Mouse (Mus musculus): Measurements from ENCODE around the gene Sdk2. TPM values are rescaled to one million over a fixed set of nuclear protein-coding genes. Genes with fewer than 3 reads are reported as not detected.

Gene Sdk2
- polyA plus RNA-seq, 1 experiment from 2014 or later: 2.2 TPM

DNA sequence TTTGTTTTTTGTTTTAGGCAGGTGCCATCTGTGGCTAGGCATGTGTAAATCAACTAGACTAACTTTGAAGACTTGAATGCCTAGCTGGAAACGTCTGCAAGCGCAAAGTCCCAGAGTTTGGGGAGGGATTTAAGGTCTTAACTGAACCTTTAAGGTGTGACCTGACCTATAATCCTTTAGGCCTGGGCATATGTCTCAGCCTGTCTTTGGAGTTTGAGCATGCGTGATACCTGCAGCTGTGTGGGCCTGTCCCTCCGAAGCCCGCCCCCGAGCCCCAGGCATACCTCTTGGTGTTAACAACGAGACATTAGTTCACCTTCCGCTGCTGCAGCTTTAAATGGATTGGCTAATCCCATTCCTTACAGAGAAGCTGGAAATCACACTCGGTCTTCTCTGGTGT, 312.0 kb downstream of the Sdk2 start:
- H3K4me1 ChIP-seq (replicated peaks; ENCODE audit: control insufficient read depth, insufficient read depth, low read length): peaks cover 11% of the 10 kb centered on the region
- no peak for ATAC-seq

DNA sequence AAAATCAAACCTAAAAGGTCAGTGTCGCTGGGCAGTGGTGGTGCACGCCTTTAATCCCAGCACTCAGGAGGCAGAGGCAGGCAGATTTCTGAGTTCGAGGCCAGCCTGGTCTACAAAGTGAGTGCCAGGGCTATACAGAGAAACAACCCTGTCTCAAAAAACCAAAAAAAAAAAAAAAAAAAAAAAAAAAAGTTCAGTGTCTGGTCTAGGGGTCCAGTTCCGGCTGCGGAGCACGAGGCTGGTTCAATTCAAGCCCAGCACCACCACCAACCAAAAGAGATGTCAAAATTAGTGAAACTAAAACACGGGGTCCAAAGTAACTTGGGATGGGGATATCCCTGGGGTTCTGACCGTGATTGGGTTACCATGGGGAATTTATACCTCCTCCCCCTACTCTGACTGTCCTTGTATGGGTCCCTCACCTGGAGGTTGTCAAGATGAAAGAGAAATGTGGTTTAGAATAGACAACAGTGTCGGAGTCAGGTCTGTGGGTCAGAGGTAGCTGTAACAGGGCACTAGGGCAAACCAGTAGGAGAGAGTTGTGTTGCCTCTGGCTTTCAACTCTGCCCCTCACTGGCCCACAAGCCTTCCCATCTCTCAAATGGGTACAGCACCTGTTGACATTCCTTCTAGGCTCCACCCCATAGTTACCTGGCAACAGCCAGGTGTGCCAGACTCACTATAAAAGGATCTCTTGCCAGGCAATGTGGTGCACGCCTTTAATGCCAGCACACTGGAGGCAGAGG, 314.0 kb downstream of the Sdk2 start:
- peaks cover 31% of the 10 kb centered on the region for H3K4me1 ChIP-seq (replicated peaks; ENCODE audit: control insufficient read depth, insufficient read depth, low read length)
- ATAC-seq: no peak
- H3K9ac ChIP-seq (replicated peaks; ENCODE audit: low read depth, low read length): no peak overlapping the region
- H3K27ac ChIP-seq (ENCODE audit: low read length): no peak overlapping the region
- H3K4me3 ChIP-seq (replicated peaks; ENCODE audit: low read length): no peak overlapping the region
- no peaks in the 10 kb centered on the region for H3K27me3 ChIP-seq (replicated peaks; ENCODE audit: control insufficient read depth, insufficient read depth, low read length)
- no peak overlapping the region for H3K4me2 ChIP-seq (ENCODE audit: low read length)
- H3K9me3 ChIP-seq (ENCODE audit: control insufficient read depth, low read length): no peaks in the 10 kb centered on the region
- H3K36me3 ChIP-seq (ENCODE audit: control insufficient read depth, insufficient read depth): no peaks in the 10 kb centered on the region
- 96% methylated on average over 10 of the region's 10 CpGs for WGBS

More for the DNA sequence above, 312.0 kb downstream of the Sdk2 start:
- no peak overlapping the region for H3K4me2 ChIP-seq (ENCODE audit: low read length)
- H3K9me3 ChIP-seq (ENCODE audit: control insufficient read depth, low read length): no peaks in the 10 kb centered on the region
- no peak overlapping the region for H3K9ac ChIP-seq (replicated peaks; ENCODE audit: low read depth, low read length)
- H3K27ac ChIP-seq (ENCODE audit: low read length): no peak overlapping the region
- WGBS: 34% methylated on average over 9 of the region's 9 CpGs
- H3K4me3 ChIP-seq (replicated peaks; ENCODE audit: low read length): no peak overlapping the region
- H3K27me3 ChIP-seq (replicated peaks; ENCODE audit: control insufficient read depth, insufficient read depth, low read length): no peaks in the 10 kb centered on the region
- H3K36me3 ChIP-seq (ENCODE audit: control insufficient read depth, insufficient read depth): no peaks in the 10 kb centered on the region

DNA sequence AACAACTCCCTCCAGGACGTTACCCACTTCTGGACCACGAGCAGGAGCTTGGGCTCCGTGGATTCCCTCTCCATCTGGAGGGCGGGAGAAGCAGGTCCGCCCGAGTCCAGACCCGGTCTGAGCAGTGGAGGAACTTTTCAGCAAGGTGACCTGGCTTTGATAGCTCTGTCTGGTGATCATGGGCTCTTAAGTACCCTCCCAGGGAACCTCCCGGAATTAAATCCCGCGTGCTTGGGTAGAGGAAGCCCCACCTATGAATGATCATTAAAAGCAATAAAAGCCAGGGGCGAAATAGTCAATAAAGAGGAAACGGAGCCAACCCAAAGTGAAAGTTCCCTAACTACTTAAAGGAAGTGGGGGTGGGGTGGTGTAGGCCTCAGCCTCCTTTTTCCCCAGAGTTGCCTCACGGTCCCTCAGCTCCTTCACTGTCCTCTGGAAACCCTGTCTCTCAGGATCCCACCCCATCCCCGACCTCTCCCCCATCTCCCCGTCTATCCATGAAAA, 314.6 kb downstream of the Sdk2 start:
- WGBS: 26% methylated on average over 15 of the region's 15 CpGs
- ATAC-seq: no peak; the same call in 1 of the 2 replicates

DNA sequence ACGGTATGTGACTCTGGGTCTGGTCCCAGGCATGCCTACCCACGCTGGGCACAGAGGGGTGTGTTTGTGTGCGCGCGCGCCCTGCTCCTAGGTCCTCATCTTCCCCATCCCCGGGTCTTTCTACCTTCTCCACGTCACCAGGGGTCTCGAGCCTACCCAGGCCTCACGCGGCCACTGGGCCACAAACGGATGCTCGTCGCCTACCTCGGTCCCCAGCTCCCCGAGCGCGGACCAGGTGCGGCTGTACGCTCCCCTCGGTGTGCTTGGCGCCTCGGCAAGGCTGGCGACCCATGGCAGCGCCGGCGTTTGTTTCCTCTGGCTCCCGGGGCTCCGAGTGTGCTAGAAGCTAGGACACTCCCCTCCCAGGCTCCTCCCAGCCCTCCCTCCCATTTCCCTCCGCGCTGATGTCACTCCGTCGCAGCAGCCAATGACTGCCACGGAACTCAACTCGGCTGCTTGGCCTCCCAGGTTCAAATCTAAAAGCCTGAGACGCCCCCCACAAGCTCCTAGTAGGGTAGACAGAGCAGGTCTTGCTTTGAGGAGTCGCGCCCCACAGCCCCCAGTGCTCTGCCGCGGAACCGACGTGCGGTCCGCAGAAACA, 315.3 kb downstream of the Sdk2 start, which contains the start of gene Cdc42ep4:
Gene Cdc42ep4, minus strand, starts transcription at position 398 of the 601 bp plus-strand sequence.
- peak; percentile 93 for ATAC-seq
- peak within 1 kb of the TSS; percentile 70 for H3K4me3 ChIP-seq (replicated peaks; ENCODE audit: low read length)
- WGBS: under 1% methylated on average over 42 of the region's 44 CpGs
- no peaks in the 10 kb centered on the region for H3K9me3 ChIP-seq (ENCODE audit: control insufficient read depth, low read length)
- peak within 1 kb of the TSS; percentile 68 for H3K4me2 ChIP-seq (ENCODE audit: low read length)
- peak within 1 kb of the TSS; percentile 96 for H3K27ac ChIP-seq (ENCODE audit: low read length)
- H3K9ac ChIP-seq (replicated peaks; ENCODE audit: low read depth, low read length): peak within 1 kb of the TSS; percentile 95
- H3K36me3 ChIP-seq (ENCODE audit: control insufficient read depth, insufficient read depth): no peaks in the 10 kb centered on the region
- peaks cover 41% of the 10 kb centered on the region for H3K4me1 ChIP-seq (replicated peaks; ENCODE audit: control insufficient read depth, insufficient read depth, low read length)
- H3K27me3 ChIP-seq (replicated peaks; ENCODE audit: control insufficient read depth, insufficient read depth, low read length): no peaks in the 10 kb centered on the region

More for the DNA sequence above, 314.6 kb downstream of the Sdk2 start:
- Histone ChIP-seq H3K27me3 (replicated peaks; ENCODE audit: control insufficient read depth, insufficient read depth, low read length) (no peaks in the 10 kb centered on the region), H3K27ac (ENCODE audit: low read length) (peak overlapping the region; percentile 96; the same call in 1 of the 2 replicates), H3K9me3 (ENCODE audit: control insufficient read depth, low read length) (no peaks in the 10 kb centered on the region), H3K4me1 (replicated peaks; ENCODE audit: control insufficient read depth, insufficient read depth, low read length) (peaks cover 37% of the 10 kb centered on the region), H3K4me3 (replicated peaks; ENCODE audit: low read length) (peak overlapping the region; percentile 70), H3K36me3 (ENCODE audit: control insufficient read depth, insufficient read depth) (no peaks in the 10 kb centered on the region), H3K4me2 (ENCODE audit: low read length) (peak overlapping the region; percentile 68), H3K9ac (replicated peaks; ENCODE audit: low read depth, low read length) (peak overlapping the region; percentile 95)

DNA sequence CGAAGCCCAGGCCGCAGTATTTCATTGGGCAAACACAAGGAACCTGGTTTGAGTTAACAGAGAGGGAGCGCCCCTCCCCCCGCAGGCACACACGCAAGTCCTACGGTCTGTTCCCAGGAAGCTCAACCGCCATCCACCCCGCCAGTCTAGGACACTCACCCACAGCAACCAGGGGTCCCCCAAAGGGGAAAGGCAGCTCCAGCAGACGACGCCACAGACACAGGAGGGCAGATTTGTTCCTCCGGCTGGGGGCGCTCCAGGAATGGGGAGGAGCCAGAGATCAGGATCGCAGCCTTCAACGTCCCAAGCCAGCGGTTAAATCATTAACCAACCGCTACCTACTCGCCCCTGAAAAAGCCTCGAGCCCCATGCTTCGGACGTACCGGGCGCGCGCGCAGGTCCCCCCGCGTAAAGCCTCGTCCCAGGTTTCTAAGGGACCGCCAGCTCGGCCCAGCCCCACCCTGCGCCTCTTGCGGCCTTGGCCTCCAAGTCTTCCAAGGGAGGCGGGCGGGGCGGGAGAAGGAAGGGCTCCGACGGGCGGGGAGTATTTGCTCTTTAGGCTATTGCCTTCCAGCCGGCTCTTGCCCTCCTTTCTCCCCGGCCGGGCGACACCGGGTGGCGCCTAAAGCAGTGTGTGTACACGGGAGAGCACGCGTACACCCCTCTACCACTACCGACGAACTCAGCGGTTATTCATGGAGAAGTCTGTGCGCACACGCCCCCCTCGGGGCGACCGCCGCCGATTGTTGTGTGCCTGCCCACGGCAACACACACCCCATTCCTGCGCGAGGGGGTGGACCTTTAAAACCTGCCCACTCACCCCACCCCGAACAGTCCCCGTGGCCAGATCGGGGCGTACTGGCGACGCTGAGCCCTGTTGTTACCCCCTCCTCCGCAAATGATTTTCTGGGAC, 316.0 kb downstream of the Sdk2 start:
- Histone ChIP-seq H3K4me2 (ENCODE audit: low read length) (peak overlapping the region; percentile 68), H3K4me1 (replicated peaks; ENCODE audit: control insufficient read depth, insufficient read depth, low read length) (peaks cover 41% of the 10 kb centered on the region), H3K27ac (ENCODE audit: low read length) (peak overlapping the region; percentile 96), H3K9me3 (ENCODE audit: control insufficient read depth, low read length) (no peaks in the 10 kb centered on the region), H3K27me3 (replicated peaks; ENCODE audit: control insufficient read depth, insufficient read depth, low read length) (no peaks in the 10 kb centered on the region), H3K4me3 (replicated peaks; ENCODE audit: low read length) (peak overlapping the region; percentile 70), H3K9ac (replicated peaks; ENCODE audit: low read depth, low read length) (peak overlapping the region; percentile 95), H3K36me3 (ENCODE audit: control insufficient read depth, insufficient read depth) (no peaks in the 10 kb centered on the region)
- WGBS: under 1% methylated on average over 67 of the region's 67 CpGs
- ATAC-seq: peak; percentile 52

DNA sequence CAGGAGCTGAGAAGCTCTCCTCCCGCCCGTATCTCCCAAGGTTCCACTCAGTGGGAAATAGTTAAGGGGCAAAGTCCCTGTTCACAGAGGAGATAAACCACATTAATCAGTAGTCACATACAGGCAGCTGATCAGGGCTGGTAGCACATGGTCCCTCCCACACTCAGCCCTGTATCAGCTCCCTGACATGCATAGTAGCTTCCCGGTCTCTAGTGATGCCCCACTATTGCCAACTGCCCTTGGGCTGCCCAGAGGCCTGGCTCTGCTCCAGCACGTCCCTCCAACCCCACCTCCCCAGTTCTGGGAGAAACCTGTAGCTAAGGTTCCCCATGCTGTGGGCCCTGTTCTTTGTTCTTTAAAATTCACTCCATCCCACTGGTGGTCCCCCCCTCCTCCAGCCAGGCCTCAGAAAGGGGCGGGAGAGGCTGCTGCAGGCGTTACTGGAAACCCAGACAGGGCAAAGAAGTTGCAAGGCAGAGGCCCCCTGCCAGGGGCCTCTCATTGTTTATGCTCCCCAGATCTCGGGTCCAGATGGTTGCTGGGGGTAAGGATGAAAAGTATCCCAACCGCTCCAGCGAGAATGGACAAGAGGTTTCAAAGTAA, 317.0 kb downstream of the Sdk2 start:
- Histone ChIP-seq H3K27me3 (replicated peaks; ENCODE audit: control insufficient read depth, insufficient read depth, low read length) (no peaks in the 10 kb centered on the region), H3K36me3 (ENCODE audit: control insufficient read depth, insufficient read depth) (no peaks in the 10 kb centered on the region), H3K27ac (ENCODE audit: low read length) (peak overlapping the region; percentile 96), H3K4me1 (replicated peaks; ENCODE audit: control insufficient read depth, insufficient read depth, low read length) (peaks cover 41% of the 10 kb centered on the region), H3K9me3 (ENCODE audit: control insufficient read depth, low read length) (no peaks in the 10 kb centered on the region), H3K9ac (replicated peaks; ENCODE audit: low read depth, low read length) (peak overlapping the region; percentile 95), H3K4me2 (ENCODE audit: low read length) (peak overlapping the region; percentile 68), H3K4me3 (replicated peaks; ENCODE audit: low read length) (peak overlapping the region; percentile 70)
- peak; percentile 16; the same call in 1 of the 2 replicates for ATAC-seq
- 0% methylated on average over 9 of the region's 9 CpGs for WGBS

DNA sequence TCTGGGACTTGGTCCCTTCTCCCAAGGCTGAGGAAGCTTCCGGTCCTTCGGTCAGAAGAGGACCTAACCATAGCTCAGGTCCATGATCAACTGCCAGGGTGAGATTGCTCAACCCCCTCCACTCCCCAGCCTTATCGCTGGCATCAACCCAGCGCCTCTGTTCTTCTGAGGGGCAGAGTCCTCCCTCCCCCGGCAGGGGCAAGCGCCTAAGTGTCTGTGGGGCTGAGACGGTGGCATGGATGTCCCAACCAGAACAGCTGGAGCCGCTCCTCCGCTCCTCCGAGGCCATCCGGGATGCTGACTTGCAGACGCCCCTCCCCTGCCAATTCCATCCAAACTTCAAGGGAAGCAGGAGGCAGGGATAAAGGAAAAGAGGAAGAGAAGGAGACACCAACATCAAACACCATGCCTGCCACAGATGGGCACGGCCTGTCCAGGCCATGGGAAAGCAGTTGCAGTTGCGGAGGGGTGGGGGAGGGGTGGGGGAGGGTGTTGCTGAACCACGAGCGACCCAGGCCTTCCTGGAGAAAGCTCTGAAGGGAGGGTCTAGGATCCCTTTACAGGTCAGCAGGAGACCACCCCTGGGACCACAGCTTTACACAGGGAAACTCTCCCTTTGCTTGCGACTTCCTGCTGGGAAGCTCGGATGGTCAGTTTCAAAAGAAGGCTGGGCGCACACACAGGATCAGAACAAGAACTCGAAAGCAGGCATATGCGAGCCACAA, 317.9 kb downstream of the Sdk2 start:
- peak overlapping the region; percentile 70 for H3K4me3 ChIP-seq (replicated peaks; ENCODE audit: low read length)
- peak overlapping the region; percentile 95 for H3K9ac ChIP-seq (replicated peaks; ENCODE audit: low read depth, low read length)
- H3K9me3 ChIP-seq (ENCODE audit: control insufficient read depth, low read length): no peaks in the 10 kb centered on the region
- H3K4me2 ChIP-seq (ENCODE audit: low read length): peak overlapping the region; percentile 68
- no peak overlapping the region for H3K27ac ChIP-seq (ENCODE audit: low read length)
- ATAC-seq: no peak
- no peaks in the 10 kb centered on the region for H3K36me3 ChIP-seq (ENCODE audit: control insufficient read depth, insufficient read depth)
- H3K4me1 ChIP-seq (replicated peaks; ENCODE audit: control insufficient read depth, insufficient read depth, low read length): peaks cover 41% of the 10 kb centered on the region
- no peaks in the 10 kb centered on the region for H3K27me3 ChIP-seq (replicated peaks; ENCODE audit: control insufficient read depth, insufficient read depth, low read length)
- 12% methylated on average over 21 of the region's 21 CpGs for WGBS

DNA sequence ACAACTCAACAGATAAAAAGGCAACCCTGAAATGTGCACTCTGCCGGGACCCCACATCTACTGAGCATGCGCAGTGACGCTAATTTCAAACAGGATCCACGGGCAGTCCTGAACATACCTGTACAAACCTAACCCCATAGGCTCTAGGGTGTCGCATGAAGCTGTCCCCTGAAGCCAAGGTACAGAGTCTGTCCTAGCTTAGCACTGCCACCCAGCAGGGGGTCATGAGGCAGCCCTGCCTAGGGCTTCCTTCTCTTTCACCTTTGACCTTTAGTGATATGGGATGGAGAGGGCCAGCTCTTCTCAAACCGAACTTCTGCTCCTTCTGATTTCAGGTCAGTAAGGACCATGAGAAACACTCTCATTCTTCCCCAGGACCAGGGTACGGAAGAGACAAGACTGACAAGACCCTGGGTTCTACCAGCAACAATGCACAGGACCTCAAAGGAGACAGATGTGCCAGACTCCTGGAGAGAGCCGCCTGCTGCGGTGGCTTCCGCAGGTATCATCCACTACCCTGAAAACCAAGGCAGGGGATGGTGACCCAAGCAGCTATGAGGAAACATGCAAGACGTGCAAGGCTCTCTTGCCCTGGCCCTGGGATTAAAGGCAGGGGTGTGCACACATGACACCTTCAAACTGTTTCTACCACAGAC, 319.0 kb downstream of the Sdk2 start:
- no peak for ATAC-seq
- H3K27ac ChIP-seq (ENCODE audit: low read length): no peak overlapping the region
- 83% methylated on average over 11 of the region's 11 CpGs for WGBS
- H3K4me1 ChIP-seq (replicated peaks; ENCODE audit: control insufficient read depth, insufficient read depth, low read length): peaks cover 41% of the 10 kb centered on the region
- no peak overlapping the region for H3K4me3 ChIP-seq (replicated peaks; ENCODE audit: low read length)
- H3K4me2 ChIP-seq (ENCODE audit: low read length): no peak overlapping the region
- 0 out of 2 replicates have a peak, but pooled peaks cover 4% of the 10 kb centered on the region for H3K36me3 ChIP-seq (ENCODE audit: control insufficient read depth, insufficient read depth)
- H3K9ac ChIP-seq (replicated peaks; ENCODE audit: low read depth, low read length): no peak overlapping the region
- H3K9me3 ChIP-seq (ENCODE audit: control insufficient read depth, low read length): no peaks in the 10 kb centered on the region
- H3K27me3 ChIP-seq (replicated peaks; ENCODE audit: control insufficient read depth, insufficient read depth, low read length): no peaks in the 10 kb centered on the region
